Mouse (Mus musculus) T-helper 1 cell (primary cell): ENCODE data around the gene Maats1.

Source experiments
- in situ Hi-C: fragments of 300-600 bp; cut with MboI, MseI; formaldehyde crosslinking; loops from one replicate; pipeline ENCODE4 v1.15.1; 2025; ENCODE audit warnings: high pct_unique_total_duplicates

The Maats1 gene

DNA sequence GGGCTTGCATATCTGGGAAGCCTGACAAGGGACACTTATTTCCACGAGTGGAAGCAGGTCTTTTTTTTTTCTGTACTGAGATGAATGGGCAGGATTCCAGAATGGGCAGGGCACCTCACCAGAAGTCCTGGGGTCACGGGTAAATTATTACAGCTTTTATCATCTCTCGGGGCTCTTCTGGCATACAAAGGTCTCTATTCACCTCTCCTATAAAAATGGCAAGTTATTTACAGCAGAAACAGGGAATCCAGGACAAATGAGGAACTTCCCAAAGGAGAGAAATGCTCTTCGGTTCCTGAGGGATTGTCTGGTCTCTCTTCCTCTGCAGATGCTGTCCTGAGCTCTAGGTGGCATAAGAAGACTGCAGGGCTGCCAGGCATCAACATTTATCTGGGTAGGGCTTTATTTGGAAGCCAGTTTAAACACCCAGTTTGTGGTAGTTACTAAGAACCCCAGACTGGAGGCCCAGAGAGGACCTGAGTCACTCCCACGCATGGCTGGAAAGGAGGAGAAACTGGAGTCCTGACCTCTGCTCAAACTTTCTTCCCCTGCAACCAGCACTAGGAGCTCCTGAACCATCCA is 46.5 kb downstream of the Maats1 start:
- in situ Hi-C loops = no loop called here

DNA sequence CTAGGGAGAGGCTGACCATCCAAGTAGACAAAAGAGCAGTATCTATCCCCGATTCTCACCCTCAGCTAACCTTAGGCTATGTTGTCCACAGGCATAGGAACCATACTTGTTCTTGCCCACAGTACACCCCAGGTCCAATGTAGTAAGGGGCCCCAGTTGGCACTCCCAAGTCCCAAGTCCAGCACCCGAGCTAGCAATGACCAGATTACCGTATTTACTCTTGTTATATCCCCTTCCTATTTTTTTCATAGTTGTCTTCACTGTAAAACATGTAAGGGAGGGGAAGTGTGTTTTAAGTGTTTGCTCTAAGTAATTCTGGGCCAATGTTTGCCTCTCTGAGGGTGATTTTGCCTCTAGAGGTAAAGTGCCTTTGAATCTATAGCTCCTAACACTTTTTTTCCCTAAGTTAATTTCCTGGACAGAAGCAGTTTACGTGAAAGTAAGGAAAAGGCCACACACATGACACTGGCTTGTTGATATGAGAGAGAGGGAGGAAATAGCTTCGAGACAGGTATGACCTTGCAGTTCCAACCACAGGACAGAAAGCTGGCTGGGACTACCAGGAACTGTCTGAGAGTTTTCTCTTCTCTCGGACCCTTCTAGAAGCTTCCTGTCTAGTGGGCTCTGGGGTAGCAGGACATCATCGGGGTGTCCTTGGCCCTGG is 47.1 kb downstream of the Maats1 start, which contains the start of gene Nr1i2:
TSS of gene Nr1i2 (minus strand) at position 140 of the 664 bp plus-strand sequence.
- in situ Hi-C loops = no loop called here

DNA sequence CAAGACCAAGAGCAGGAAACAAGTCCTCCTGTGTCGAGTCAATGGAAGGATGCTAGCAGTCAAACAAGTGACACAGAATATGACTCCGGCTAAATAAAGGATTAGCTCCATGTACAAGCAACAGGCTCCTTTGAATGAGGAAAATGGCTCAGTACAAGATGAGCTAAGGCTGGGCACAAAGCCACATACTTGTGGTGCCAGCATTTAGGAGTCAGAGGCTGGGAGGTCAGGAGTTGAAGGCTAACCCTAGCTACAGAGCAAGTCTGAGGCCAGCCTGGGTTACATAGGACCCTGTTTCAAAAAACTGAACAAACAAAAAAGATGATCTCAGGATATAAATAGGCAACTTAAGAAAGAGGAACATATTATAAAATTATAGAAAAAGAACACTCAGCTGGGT is 51.8 kb downstream of the Maats1 start:
- in situ Hi-C loops = no loop called here

DNA sequence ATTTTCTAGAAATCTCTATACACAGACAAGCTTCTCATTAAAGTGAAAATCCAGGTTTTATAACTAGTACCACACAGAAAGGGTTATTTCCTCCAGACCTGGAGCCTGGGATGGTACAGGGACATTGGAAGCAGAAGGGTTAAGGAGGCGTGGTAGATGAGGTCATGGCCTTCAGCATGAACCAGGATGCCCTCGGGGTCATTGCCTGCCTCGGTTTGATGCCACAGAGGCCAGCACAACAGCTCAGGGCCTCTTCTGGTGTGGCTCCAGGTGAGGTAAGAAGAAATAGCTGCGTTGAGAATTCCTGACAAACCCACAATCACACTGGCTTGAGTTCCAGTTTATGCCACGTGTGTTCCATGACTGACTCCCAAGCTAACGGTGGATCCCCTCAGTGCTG is 53.1 kb downstream of the Maats1 start:
- in situ Hi-C loops = no loop called here

GRCm38 (mm10) chr16:38287762-38288161 is 54.2 kb downstream of the Maats1 start:
- in situ Hi-C loops = no loop called here

- in situ Hi-C loops = no loop called here
These were observed 54.6 kb downstream of the Maats1 start for GRCm38 (mm10) chr16:38287357-38287756.

DNA sequence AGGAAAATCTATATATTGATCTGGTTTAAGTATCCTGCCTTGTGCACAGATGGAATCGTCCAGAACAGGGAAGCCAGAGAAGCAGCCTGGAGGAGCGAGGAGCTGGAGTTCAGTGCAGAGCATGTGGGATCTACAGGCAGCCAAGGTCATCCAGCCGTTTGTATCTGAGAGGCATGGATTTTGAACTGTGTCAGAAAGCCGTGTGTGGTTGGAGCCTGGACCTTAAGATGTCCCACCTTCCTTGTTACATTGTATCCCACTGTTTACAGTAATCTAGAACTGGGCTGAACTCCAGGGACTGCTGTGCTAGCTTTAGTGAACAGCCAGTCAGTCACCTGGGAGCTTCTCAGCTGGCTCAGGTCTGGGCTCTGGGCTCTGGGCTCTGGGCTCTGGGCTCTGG is 55.4 kb downstream of the Maats1 start:
- in situ Hi-C loops = no loop called here

DNA sequence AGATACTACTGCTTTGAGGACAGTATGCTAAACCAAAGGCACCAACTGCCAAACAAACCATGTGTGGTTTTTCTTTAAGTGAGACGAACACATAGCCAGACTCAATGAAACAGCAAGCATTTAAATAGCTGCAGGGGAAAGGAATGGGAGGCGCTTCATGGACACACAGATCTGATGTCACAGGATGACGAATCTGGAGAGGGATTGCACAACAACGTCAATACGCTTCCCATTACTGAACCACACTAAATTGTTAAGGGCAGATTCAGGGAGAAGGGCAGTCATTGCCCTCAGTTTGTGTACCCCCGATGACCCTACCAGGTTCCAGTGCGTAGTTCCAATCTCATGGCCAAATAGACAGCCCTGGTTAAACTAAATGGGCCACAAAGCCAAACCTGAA is 56.1 kb downstream of the Maats1 start:
- in situ Hi-C loops = no loop called here

DNA sequence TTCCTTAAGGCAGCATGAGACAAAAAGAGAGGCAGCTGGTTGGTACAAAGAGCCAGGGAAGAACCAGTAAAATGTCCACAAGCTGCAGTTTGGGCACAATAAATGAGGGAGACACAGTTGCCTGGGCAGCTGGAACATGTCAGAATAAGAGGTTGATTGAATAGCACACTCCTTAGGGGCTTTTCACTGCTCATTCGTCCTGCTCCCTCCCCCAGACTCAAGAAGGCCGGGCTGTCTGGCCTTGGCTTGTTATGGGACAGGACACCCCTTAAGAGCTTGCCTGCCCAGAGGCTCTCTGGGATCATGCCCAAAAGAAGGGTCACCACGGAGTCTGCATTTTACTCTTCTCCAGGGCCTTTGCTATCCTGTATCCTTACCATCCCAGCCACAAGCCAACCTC is 58.6 kb downstream of the Maats1 start:
- in situ Hi-C loops = no loop called here

DNA sequence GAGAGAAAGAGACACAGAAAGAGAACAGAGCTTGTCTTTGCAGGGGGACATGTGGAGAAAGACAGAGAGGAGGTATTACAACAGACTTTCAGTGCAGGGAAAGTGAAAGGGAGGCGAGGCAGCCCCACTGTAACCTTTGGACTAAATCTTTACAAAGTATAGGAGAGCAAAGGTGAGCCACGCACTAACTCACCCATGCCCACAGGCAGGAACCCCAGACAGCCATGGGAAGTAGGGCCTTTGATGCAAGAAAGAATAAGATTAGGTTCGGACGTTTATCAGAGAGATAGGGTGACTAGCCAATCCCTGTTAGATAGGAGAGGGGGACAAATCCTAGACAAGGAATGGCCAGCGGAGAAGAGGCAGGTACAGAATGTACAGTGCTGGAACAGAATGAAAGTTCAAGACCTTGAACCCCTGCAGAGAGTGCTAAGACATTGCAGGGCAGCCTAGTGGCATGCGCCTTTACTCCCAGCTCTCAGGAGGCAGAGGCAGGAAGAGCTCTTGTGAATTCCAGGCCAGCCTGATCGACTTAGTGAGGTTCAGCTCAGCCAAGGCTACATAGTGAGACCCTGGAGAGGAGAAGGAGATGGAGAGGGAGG is 59.3 kb downstream of the Maats1 start:
- in situ Hi-C loops = no loop called here

- in situ Hi-C loops = no loop called here
These were observed 61.0 kb downstream of the Maats1 start for GRCm38 (mm10) chr16:38280951-38281350.

DNA sequence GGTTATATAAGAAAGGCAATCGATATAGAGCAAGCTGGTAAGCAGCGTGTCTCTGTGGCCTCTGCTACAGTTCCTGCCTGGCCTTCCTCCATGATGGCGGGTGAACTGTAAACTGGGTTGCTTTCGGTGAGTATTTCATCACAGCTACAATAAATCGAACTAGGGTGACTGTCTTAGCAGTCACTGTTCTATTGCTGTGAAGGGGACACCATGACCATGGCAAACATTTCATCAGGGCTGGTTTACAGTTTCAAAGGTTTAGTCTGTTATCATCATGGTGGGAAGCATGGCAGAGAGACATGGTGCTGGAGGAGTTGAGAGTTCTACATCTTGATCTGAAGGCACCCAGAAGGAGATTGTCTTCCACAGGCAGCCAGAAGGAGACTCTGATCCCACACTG is 62.1 kb downstream of the Maats1 start:
- in situ Hi-C loops = no loop called here

DNA sequence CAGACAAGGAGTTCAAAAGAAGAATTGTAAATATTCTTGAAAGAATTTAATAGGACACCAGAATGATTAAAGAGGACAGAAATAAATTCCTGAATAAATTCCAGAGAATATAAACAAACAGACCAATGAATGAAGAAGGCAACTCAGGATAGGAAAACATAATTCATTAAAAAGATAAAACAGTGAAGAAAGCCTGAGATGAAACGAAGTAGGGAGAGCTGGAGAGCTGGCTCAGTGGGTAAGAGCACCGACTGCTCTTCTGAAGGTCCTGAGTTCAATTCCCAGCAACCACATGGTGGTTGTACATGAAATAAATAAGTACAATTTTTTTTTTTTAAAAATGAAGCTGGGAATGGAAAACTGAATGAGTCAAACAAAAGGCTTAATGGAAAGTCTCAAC is 67.2 kb downstream of the Maats1 start:
- in situ Hi-C loops = no loop called here

DNA sequence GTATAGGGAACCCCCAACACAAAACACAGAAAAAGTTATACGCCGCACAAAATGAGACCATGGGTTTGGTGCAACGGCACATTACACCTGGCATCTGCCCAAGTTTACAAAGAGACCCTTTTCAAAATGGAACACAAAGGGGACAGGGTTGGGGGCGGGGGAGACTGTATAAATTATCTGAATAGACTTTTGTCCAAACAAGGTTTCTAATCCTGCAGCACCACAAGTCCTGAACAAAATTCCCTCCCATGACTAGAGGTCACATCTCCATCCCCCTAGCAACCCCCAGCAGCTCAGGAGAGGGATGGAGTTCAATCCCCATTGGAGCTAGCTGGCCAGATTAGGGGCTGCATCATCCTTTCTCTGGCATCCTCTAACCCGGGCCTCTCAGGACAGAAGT is 69.5 kb downstream of the Maats1 start:
- in situ Hi-C loops = no loop called here

- in situ Hi-C loops = no loop called here
These were observed 70.3 kb downstream of the Maats1 start for GRCm38 (mm10) chr16:38271601-38272000.

GRCm38 (mm10) chr16:38255927-38256326 is 86.0 kb downstream of the Maats1 start:
- in situ Hi-C loops = no loop called here

DNA sequence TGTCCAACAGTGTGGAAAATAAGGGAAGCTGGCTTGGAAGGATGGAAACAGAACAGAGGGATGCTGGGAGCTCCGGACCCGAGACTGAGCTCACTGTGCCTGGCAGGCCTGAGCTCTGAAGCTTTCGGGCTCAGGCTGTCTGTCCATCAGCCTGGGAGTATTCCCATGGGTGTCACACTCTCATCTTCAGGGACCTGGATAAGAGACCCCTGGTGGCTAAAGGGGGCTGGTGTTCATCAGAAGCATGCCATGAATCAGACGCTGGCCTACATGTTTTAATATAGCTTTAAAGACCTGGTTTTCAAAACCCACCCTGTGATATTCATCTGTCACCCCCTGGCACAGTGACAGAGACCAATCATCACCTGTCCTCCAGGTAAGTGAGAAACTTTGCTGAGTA is 86.8 kb downstream of the Maats1 start:
- in situ Hi-C loops = no loop called here

DNA sequence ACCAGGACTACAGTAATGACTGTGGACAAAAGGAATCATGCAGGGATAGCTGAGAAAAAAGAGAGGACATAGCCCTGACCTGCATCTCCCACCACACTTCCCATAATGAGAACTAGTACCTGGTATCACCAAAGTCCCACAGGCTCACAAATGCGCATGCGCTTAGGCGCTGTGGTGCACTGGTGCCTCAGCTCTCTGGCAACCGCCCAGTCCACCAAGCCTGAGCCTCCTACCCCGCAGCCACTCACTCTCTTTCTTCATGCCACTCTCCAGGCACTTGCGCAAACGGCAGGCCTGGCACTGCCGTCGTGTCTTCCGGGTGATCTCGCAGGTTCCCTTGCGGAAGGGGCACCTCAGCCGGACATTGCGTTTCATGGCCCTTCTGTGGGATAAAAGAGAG is 87.9 kb downstream of the Maats1 start:
- in situ Hi-C loops = no loop called here

GRCm38 (mm10) chr16:38250467-38250866 is 91.5 kb downstream of the Maats1 start:
- in situ Hi-C loops = no loop called here

GRCm38 (mm10) chr16:38248331-38248961 is 93.5 kb downstream of the Maats1 start:
- in situ Hi-C loops = no loop called here
